Mouse (Mus musculus) gastrocnemius, postnatal 25 days (tissue): ENCODE data around the gene Cyp2j7. TPM values are rescaled to one million over a fixed set of nuclear protein-coding genes. Genes with fewer than 3 reads are reported as not detected.
"Not testable (repeated sequence)": the region's sequence is repeated elsewhere in the genome, so short reads cannot be mapped to it uniquely, and the experiment has no call there.

ENCODE experiments used
- DNase-seq: peaks from one replicate; pipeline ENCODE4 v3.0.0; 2022
- long read RNA-seq, 2 experiments: library from polyadenylated mRNA; stranded (forward); transcript quantifications; one replicate each; pipeline ENCODE4 v2.0.0; 2021
- total RNA-seq, 2 experiments: library from RNA; stranded (reverse); gene quantifications; 1 replicate in 1 of 2; 2 replicates in 1 of 2; pipeline ENCODE4 v1.2.3; 2021

Gene Cyp2j7
- not detected for total RNA-seq
- long read RNA-seq, experiment 1 = 0 reads
- long read RNA-seq, experiment 2 = 0 reads

DNA sequence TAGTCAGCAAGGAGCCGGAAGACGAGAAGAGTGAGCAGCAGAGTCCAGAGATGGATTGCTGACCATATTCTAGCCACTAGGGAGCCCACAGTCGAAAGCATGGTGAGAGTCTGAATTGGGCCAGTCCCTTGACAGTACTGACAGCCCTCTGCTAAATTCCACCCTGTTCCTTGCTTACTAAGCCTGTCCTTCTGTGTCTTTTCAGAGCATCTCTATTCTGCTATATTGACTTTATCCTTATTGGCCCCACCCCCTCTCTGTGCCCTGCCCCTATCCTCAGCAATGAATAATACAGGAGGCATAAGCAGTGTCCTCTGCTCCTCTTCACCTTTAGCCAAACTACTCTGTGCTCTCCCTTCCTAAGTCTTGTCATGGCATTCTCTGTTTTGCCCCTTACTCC, at the start of gene Cyp2j7:
Gene Cyp2j7 (minus strand): TSS at position 101 of the 400 bp plus-strand sequence.
- DNase-seq = no peak

DNA sequence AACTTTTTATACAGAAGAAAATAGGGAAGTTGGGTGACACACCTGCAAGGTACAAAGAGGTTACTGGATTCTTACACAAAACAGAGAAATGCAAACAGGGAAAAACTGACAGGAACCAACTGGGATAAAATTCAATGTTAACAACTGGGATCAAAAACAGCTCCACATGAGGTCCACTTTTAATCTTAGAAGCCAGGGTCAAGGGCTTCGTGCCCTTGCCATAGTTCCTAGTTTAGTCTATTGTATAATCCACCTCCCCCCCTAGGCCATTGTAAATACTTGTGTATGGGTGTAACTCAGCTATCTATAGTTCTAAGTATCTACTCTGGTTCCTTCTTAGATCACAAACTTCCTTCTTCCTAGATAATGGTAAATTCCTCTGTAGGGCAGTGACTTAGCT, 40.4 kb upstream of the Cyp2j7 start:
- not testable (repeated sequence) for DNase-seq

DNA sequence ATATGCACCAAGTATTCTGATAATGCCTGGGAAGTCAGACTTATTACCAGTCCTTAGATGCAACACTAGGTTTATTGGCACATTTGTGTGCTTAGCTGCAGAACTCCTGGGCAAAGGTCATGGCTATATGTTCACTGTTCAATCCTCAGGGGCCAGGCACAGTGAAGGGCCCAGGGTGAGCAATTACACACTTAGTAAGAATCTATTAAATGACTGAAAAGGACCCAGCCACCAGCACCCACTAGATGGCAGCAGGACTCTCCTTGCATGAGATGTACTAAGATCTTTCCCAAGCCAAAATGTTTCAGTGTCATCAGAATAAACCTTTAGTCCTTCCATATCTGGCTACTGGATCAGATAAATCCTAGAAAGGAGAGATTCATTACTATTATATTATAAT, 37.4 kb upstream of the Cyp2j7 start:
- DNase-seq = no peak

DNA sequence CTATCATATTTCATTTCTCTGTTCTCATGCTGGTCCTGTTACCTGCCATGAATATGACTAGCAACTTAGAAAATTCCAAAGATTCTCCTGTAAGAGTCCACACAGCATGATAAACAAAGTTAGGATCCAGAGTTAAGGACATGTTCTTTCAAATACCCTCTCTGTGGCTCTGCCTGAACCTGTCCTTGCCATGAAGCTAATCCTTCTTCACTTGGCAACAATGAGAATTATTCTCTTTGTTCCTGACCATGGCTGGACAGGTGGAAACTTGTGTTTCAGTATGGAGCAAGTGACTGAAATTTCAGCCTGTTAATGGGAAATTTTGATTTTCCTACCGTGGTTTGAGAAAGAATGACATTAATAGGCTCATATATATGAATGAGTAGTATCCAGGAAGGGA, 39.8 kb downstream of the Cyp2j7 start:
- no peak for DNase-seq

DNA sequence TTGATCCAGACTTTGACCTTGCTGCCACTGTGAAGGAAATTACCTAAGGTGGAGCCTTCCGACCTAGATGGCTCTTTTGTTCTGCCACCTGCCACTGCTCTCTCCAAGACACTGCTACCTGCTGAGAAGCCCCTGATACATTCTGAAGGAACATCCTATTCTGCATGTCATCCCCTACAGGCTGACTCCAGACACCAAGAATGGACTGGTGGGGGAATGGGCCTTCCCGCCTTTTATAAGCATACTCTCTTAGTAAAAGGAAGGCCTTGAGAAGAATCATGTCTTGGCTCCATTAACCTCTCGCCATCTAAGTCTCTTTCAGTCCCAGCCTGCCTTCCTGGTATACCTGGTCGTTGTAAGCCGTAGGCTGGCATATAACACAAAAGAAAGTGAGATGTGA, 47.1 kb downstream of the Cyp2j7 start:
- not testable (repeated sequence) for DNase-seq

DNA sequence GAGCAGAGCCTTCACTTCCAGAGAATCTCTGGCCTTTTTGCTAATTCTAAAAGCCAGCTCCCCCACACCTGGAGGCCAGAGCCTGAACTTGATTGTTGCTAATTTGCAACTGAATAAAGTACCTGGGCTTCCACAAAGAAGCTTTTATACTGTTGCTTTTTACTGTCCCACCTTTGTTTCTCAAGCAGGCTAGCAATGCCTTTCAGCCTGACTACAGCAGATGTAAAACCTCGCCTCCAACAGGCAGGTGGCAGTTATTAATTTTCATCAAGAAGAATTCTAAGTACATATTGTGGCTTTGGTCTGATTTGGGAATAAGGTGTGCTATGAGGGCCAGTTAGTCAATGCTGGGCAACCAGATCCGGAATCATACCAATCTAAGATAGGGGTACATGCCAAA, 47.8 kb downstream of the Cyp2j7 start:
- DNase-seq = not testable (repeated sequence)

DNA sequence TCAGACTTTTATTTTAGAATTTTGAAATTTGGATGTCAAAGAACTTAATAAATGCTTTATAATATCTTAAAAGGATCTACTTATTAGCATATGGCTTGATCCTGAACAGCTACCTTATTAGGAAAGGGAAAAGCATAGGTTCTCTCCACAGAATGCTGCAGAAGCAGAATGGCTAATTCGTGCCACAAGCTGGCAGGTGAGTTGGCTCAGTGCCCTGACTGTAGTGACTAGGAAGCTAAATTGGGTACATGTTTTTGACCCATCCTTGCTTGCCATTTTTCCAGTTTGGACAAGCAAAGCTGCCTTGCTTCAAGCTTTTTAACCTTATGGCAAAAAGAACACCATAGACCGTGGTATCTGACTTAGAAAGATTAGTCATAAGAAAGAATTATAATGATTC, 48.3 kb downstream of the Cyp2j7 start:
- DNase-seq = not testable (repeated sequence)

DNA sequence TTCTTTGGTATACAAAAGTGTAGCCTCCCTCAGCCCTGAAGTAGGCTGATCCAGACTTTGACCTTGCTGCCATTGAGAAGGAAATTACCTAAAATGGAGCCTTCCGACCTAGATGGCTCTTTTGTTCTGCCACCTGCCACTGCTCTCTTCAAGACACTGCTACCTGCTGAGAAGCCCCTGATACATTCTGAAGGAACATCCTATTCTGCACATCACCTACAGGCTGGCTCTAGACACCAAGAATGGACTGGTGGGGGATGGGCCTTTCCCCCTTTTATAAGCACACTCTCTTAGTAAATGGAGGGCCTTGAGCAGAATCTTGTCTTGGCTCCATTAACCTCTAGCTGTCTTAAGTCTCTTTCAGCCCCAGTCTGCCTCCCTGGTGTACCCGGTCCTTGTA, 51.7 kb downstream of the Cyp2j7 start:
- DNase-seq = not testable (repeated sequence)

DNA sequence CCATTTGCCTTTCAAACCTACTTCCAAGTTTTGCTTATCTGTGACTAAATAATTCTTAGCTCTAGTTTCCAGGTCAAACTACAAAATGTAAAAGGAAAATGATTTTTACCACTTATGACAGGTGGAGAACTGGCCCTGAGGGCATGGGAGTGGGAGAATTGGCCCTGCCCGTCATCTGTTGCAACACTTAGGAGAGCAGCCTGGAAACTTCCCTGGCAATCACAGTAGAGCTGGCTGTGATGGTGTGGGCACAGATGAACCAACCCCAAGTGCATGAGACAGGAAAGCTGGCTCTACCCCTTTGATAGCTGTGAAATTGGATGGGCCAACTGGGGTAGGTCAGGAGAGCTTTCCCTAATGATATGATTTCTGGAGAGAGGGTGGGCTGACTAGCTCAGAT, 73.6 kb downstream of the Cyp2j7 start:
- DNase-seq = no peak

DNA sequence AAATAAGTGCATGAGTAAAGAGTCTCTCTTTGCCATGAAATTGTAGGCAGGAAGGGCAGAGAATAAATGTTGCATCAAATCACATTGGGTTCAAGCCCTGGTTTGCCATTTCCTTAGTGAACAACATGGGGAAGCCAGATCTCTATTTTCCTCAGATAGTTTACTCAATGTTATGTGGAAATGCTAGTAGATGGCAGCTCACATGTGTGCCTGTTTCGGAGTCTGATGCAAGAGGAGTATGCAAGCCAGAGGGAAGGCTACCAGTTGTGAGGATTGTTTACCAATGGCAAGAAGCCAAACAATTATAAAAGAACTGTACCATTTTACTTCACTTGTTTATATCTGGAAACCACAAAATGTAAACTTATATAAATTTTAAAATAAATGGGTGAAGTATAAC, 74.9 kb downstream of the Cyp2j7 start:
- DNase-seq = no peak

Other genes with a start within 250 kb of the Cyp2j7 start
- gene Cyp2j13, start 159.1 kb downstream of the Cyp2j7 start, total RNA-seq = not detected
- not detected for gene Cyp2j12, start 95.5 kb downstream of the Cyp2j7 start, total RNA-seq
- not detected for gene Cyp2j11, start 112.0 kb upstream of the Cyp2j7 start, total RNA-seq